Mouse (Mus musculus): ENCODE measurements around the gene Nfix.

The Nfix gene

GRCm38 (mm10) chr8:84797971-84798370, 2.2 kb downstream of the Nfix start:
- no peak for DNase-seq (ENCODE audit: low read depth, low spot score)

DNA sequence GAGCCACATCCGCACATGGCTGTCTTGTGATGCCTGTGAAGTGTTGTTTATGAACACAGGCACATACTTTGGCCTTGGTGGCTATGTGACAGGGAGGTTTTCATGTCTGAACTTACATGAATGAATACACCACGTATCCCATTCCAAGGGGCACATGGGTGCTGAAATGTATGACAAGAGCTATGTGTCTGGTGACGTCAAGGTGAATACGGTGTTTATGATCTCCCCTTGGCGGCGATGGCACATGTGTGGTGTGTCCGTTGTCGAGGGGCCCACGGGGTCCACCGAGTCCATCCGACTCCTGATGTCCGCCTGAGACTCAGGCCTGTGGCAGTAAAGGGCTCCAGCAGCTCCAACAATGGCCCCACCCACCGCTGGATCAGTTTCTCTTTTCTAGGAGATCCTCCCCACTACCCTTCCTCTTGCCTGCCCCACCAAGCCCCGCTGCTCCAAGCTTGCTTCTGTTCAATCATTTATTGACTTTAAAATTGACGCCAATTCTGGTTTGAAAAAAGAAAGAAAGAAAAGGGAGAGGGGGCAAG, 2.8 kb downstream of the Nfix start:
- DNase-seq (ENCODE audit: low read depth, low spot score): no peak

DNA sequence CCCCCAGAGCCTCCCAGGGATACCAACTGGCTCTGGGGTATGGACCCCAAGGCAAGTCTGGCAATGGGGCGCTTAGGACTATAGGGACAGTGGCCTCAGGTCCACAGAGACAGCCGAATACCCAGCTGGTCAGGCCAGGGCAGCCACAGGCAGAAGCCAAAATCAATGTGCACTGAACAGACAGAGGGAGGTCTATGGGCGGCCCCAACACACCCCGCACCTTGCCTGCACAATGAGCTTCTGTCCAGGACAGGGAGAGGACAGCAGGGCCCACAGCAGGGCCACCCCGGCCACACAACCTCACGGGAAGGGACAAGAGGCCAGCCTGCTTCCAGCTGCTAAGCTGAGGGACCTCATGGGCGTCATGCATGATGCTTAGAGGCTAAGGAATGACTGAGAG, 5.7 kb downstream of the Nfix start:
- no peak for DNase-seq (ENCODE audit: low read depth, low spot score)

DNA sequence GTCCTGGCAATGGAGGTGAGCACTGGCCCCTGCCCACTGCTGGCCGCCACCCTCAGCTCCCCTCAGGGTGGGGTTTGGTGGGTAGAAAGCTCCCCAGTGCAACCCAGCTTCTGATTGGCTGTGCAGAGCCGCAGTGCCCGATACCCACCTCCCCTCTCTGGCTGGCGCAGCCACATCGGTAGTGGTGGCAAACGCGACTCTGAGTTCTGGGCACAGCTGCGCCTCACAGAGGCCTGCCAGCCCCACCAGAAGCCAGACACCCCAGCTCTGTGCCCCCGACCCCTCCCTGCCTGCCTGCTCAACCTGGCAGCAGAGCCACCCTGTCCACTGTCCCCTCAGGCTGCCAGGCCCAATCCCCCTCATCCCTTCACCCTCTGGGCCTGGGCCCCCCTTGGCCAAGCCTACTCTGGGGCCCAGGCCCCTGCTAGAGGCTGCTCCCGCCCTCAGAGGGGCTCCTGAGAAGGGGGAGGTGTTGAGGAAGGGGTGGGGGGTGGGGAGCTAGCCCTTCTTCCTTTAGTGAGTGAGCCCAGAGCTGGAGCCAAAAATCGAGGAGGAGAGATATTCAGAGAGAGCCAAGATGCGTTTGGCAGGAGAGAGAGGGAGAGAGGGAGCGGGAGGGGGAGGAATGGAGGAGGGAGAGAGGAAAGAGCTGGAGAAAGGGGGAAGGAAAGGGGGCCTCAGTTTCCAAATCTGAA, 6.2 kb downstream of the Nfix start:
- DNase-seq (ENCODE audit: low read depth, low spot score): peak; percentile 87

DNA sequence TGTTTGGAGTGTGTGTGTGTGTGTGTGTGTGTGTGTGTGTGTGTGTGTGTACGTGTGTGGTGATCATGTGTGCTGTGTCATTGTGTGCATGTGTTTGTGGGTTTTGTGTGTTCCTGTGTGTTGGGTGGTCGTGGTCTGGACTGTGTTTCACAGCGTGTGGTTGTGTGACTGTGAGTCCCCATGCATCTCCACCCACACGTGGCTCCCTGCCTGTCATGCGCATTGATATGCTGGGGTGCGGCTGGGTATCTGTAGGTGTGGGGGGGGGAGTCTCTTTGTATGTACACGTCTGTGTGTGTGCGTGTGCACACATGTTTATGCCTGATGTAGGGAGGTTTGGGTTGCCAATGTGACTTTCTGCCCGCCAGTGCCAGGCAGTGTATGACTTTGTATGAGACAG, 7.0 kb downstream of the Nfix start:
- no peak for DNase-seq (ENCODE audit: low read depth, low spot score)

DNA sequence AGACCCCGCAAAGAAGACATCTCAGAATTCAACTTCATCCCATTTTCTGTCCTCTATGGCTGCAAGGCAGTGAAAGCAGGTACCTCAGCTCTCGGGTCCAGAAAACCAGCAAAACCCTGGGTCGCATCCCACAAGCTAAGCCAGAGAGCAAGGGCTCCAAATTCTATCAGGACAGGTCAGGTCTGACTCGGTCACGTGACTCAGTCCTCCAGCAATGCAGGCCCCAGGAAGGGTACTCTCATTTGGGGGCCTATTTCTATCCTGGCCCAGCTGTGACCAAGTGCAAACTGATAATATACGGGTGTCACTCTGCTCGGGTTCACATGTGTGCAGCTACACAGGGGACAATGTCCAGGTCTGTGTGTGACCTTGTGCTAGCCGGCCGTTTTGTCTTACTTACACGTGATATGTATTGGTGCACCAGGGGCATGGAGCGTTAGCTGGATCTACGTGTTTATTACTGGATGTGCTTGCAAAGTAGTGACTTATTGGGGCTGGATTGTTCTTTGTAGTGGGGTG, 7.7 kb downstream of the Nfix start:
- DNase-seq (ENCODE audit: low read depth, low spot score): no peak

GRCm38 (mm10) chr8:84790537-84790936, 9.6 kb downstream of the Nfix start:
- DNase-seq (ENCODE audit: low read depth, low spot score): no peak

DNA sequence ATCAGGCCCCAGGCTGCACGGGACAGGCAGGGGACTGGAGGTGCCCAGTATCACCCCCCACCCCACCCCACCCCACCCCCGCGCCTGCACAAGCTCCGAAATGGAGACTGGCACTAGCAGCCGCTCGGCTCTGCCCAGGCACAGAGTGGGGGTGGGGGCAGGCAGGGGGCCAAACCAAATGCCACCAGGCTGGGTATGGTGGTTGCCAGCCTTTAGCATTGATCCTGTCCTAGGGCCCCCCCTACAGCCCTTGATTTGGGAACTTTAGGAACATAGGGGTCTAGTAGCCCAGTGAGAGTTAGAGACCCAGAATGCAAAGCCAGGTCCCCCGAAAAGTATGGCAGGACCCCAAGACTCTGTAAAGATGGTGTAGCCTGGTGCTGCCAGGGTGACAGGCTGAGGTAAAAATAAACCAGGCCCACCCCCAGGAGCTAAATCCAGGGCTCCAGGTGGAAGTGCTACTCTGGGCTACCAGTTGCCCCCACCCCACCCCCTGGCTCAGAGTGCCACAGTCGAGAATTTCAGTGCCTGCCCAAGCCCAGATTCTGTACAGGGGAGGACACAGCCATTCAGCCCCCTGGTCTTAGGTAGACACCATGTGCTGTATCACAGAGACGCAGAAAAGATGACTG, 10.2 kb downstream of the Nfix start:
- DNase-seq (ENCODE audit: low read depth, low spot score): no peak

DNA sequence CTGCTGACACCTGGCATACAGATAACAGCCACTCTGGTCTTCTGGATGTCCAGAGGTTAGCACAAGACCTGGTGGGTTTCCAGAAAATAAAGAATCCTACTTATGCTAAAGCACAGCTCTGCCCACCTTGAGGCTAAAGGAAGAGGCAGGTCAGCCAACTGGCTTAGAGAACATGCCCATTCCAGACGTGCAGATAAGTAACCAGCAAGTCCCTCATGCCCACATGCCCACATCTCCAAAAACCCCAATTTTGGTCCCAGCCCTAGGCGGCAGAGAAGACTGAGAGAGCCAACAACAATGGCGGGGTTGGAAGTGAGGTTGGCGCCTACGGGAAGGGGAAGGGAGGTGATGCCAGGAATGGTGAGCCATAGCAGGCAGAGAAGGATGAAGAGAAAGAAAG, 10.8 kb downstream of the Nfix start:
- no peak for DNase-seq (ENCODE audit: low read depth, low spot score)

GRCm38 (mm10) chr8:84788896-84789295, 11.2 kb downstream of the Nfix start:
- DNase-seq (ENCODE audit: low read depth, low spot score): no peak

GRCm38 (mm10) chr8:84787523-84788302, 12.4 kb downstream of the Nfix start:
- no peak for DNase-seq (ENCODE audit: low read depth, low spot score)

DNA sequence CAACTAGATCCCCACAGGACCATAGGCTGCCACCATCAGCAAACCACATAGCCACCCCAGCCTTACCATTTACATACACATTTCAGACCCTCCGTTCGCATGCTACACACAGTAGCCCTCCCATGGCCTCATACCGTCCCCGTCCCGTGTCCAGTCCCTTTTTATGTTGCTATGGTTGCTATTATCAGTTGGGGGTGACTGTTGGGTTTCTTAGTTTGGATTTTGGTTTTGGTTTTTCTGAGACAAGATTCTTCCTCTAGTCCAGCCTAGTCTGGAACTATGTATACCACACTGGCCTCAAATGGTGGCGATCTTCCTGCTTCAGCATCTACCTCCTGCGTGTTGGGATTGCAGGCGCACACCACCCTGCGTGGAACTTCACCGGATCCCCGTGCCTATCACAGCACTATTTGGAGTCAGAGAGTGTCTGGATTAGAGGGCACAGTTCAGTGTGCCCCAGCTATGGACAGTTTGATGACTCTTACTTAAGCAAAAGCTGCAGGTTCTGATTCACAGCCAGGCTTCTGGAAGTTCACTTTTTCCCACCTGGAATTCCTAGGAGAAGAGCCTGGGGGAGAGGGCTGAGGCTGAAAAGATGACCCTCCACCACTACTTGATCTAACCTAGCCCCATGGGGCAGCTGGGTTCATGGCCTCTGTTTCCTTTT, 13.2 kb downstream of the Nfix start:
- DNase-seq (ENCODE audit: low read depth, low spot score): no peak

DNA sequence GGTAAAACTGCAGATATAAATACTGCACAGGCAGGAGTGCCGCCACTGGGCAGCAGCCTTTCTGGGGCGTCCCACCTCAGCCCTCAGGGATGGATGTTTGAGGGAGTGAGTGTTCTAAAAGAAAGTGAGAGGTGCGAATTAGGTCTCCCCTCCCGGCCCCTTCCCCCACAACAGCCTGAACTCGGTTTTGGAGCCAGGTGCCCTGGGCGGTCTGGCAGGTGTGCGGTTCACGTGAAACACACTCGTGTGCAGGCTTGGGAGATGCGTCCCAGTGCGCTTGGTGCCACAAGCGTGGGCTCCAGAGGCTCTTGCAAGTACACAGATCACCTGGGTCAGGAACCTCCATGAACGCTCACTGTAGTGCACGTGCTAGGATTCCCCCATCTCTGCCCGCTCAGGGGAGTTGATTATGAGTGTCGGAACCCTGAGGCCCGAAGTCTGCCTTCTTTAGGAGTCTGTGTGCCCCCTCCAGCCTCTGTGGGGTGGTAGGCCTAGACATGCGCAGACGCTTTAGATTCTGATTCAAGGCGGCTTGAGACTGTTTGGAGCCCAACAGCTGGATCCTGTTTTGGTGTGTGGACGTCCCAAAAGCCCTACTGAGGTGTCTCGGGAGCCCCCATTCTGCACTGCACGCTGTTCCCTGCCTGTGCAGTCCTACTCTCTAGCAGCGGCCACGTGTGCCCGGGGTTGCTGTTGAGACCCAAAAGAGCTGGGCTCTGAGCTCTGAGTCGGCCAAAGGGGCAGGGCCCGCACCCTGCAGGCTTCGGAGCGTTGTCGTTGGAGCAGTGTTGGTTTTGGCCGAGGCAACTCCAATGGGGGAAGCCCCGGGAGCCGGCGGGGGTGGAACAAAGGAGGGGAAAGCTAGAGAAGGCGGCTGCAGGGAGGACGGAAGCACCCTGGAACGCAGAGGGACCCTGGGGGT, 14.1 kb downstream of the Nfix start:
- DNase-seq (ENCODE audit: low read depth, low spot score): no peak

DNA sequence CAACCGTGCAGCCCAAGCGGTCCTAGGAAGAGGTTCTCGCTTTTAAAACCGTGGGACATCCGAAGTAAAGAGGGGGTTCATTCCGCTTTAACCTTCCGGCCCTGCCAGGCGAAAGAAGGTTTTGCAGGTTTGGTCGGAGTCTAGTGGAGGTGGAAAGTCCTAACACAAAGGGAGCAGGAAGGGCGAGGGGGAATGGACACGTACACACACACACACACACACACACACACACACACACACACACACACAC, 14.7 kb downstream of the Nfix start:
- no peak for DNase-seq (ENCODE audit: low read depth, low spot score)

GRCm38 (mm10) chr8:84784681-84785505, 15.3 kb downstream of the Nfix start:
- no peak for DNase-seq (ENCODE audit: low read depth, low spot score)

GRCm38 (mm10) chr8:84783919-84784581, 16.1 kb downstream of the Nfix start:
- DNase-seq (ENCODE audit: low read depth, low spot score): no peak

DNA sequence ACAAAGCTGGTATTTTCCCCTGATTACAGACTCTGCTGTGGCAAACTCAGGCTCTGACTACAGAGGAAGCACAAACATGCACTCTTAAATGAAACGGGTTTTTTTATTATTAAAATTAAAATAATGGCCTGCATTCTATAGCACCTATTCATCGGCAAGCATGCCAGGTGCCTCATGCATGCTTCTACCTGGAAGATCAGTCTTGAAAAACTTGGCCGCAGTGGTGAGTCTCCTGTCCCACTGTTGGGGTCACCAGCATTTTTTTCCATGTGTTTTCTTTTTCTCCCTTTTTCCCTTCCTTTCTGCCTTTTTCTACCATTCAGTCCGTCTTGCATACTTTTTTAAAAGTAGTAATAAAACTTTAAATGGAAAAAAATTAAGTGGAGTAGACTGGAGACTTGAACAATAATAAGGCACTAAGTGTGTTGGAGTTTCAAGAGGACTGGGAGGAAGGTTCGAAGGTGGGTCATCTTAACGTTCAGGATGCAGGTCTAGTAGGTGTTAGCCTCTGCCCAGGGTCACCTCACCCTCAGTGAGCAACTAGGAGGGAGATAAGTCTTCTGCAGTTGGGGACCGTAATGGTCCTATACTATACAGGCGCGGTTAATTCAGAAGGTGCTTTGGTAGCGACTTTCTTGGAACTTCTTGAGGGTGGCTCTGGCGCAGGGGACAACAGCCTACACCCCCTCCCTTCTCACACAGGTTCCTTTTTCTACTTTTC, 16.8 kb downstream of the Nfix start:
- no peak for DNase-seq (ENCODE audit: low read depth, low spot score)

GRCm38 (mm10) chr8:84782680-84783079, 17.5 kb downstream of the Nfix start:
- DNase-seq (ENCODE audit: low read depth, low spot score): no peak

All from telencephalon, adult 2 months (tissue).